Comparison of ENCODE assay signal across 10 mouse cellular contexts in genomic region chr2:158615161-158615680, GRCm38 (mm10). TPM values are rescaled to one million over a fixed set of nuclear protein-coding genes. Genes with fewer than 3 reads are reported as not detected.
DNase-seq lines count a peak whose midpoint lies in the region; ATAC-seq lines count a peak whose summit lies in the region.
"Had no signal": no experiment of that assay in that cellular context is flagged by ENCODE, and none has a peak within 500 bp of the region (broad histone marks: within the 10 kb centered on the region; RNA-seq: fewer than 3 reads in every experiment).

No protein-coding gene starts in this region.

- H3K27ac ChIP-seq in embryonic facial prominence, embryonic 13.5 days, result no peak overlapping the region
- no peak overlapping the region for H3K27ac ChIP-seq in hindbrain, embryonic 16.5 days (ENCODE audit: low read depth, low read length)
- peak overlapping the region; percentile 86 for H3K27ac ChIP-seq in midbrain, embryonic 13.5 days

- peak overlapping the region; percentile 25; the same call in 1 of the 2 replicates for H3K4me3 ChIP-seq in embryonic facial prominence, embryonic 13.5 days
- H3K4me3 ChIP-seq in hindbrain, embryonic 16.5 days (ENCODE audit: low read length), result peak overlapping the region; percentile 48
- H3K4me3 ChIP-seq in midbrain, embryonic 13.5 days (replicated peaks), result peak overlapping the region; percentile 52
- H3K4me3 ChIP-seq: myocyte had no signal

- peak overlapping the region; percentile 36 for H3K4me2 ChIP-seq in embryonic facial prominence, embryonic 13.5 days
- peak overlapping the region; percentile 52 for H3K4me2 ChIP-seq in hindbrain, embryonic 16.5 days (ENCODE audit: low read length)
- H3K4me2 ChIP-seq in midbrain, embryonic 13.5 days (replicated peaks), result peak overlapping the region; percentile 58

- H3K36me3 ChIP-seq in embryonic facial prominence, embryonic 13.5 days, result no peaks in the 10 kb centered on the region
- H3K36me3 ChIP-seq in hindbrain, embryonic 16.5 days (ENCODE audit: control insufficient read depth, insufficient read depth, low read length), result no peaks in the 10 kb centered on the region
- H3K36me3 ChIP-seq in midbrain, embryonic 13.5 days, result no peaks in the 10 kb centered on the region

- H3K4me1 ChIP-seq in embryonic facial prominence, embryonic 13.5 days, result peaks cover 24% of the 10 kb centered on the region
- peaks cover 11% of the 10 kb centered on the region for H3K4me1 ChIP-seq in hindbrain, embryonic 16.5 days (ENCODE audit: control insufficient read depth, insufficient read depth, low read depth, low read length)
- H3K4me1 ChIP-seq in midbrain, embryonic 13.5 days (replicated peaks), result peaks cover 41% of the 10 kb centered on the region

- peaks cover 100% of the 10 kb centered on the region for H3K27me3 ChIP-seq in embryonic facial prominence, embryonic 13.5 days
- H3K27me3 ChIP-seq in hindbrain, embryonic 16.5 days (replicated peaks; ENCODE audit: control insufficient read depth, insufficient read depth, low read length), result peaks cover 22% of the 10 kb centered on the region
- peaks cover 97% of the 10 kb centered on the region for H3K27me3 ChIP-seq in midbrain, embryonic 13.5 days

- 2% methylated on average over 24 of the region's 24 CpGs for WGBS in embryonic facial prominence, embryonic 13.5 days
- WGBS in hindbrain, embryonic 16.5 days, result 2% methylated on average over 24 of the region's 24 CpGs
- WGBS in midbrain, embryonic 13.5 days, result 3% methylated on average over 24 of the region's 24 CpGs

- intact Hi-C loops in left cerebral cortex, postnatal 10 days (cut with DNase I), result no loop called here

- no peak overlapping the region for H3K9ac ChIP-seq in embryonic facial prominence, embryonic 13.5 days
- H3K9ac ChIP-seq in hindbrain, embryonic 16.5 days (ENCODE audit: low read depth, low read length), result peak overlapping the region; percentile 50
- peak overlapping the region; percentile 64 for H3K9ac ChIP-seq in midbrain, embryonic 13.5 days (replicated peaks)

- peak; percentile 24 for DNase-seq in R1 (ENCODE audit: low read depth, low spot score)
- no peak for DNase-seq in cerebellum, adult 9-11 months
- DNase-seq in left cerebral cortex, postnatal 10 days (ENCODE audit: extremely low spot score in 1 of 2, low spot score in 2 of 2), result no peak
- DNase-seq: kidney, adult 11 months had no signal

- H3K9me3 ChIP-seq in embryonic facial prominence, embryonic 13.5 days, result no peaks in the 10 kb centered on the region
- no peaks in the 10 kb centered on the region for H3K9me3 ChIP-seq in hindbrain, embryonic 16.5 days (ENCODE audit: control insufficient read depth, low read length)
- H3K9me3 ChIP-seq in midbrain, embryonic 13.5 days, result no peaks in the 10 kb centered on the region

- no peak for ATAC-seq in embryonic facial prominence, embryonic 13.5 days (ENCODE audit: insufficient number of reproducible peaks, insufficient read depth, low FRiP score, low TSS enrichment, low read depth)
- ATAC-seq in hindbrain, embryonic 16.5 days, result no peak
- no peak for ATAC-seq in midbrain, embryonic 13.5 days
- no peak for ATAC-seq in cerebellum, adult (ENCODE audit: insufficient number of reproducible peaks, low FRiP score, low TSS enrichment)
- ATAC-seq: Patski had no signal

RNA-seq across cellular contexts. Expression of gene Slc32a1, which starts 4.7 kb away (rescaled TPM):
- polyA plus RNA-seq in embryonic facial prominence, embryonic 13.5 days (2015; fragmentation: Nextera tagmentation; extraction: Ambion mirVana), result not detected in 2 replicates
- 10.4 and 15.0 TPM in 2 replicates for polyA plus RNA-seq in hindbrain, embryonic 16.5 days (2015; fragmentation: Nextera tagmentation; extraction: Ambion mirVana)
- polyA plus RNA-seq in midbrain, embryonic 13.5 days (2015; fragmentation: Nextera tagmentation; extraction: Ambion mirVana), result 6.5 and 8.3 TPM in 2 replicates
- 10 to 100 TPM; 80.8 to 96.0 TPM for total RNA-seq in left cerebral cortex, postnatal 10 days (2021)
- polyA plus RNA-seq: myocyte, Patski had no signal

RNA-seq across cellular contexts. Expression of gene Actr5, which starts 9.5 kb away (rescaled TPM):
- 13.1 and 13.5 TPM in 2 replicates for polyA plus RNA-seq in embryonic facial prominence, embryonic 13.5 days (2015; fragmentation: Nextera tagmentation; extraction: Ambion mirVana)
- 6.2 and 12.0 TPM in 2 replicates for polyA plus RNA-seq in hindbrain, embryonic 16.5 days (2015; fragmentation: Nextera tagmentation; extraction: Ambion mirVana)
- polyA plus RNA-seq in midbrain, embryonic 13.5 days (2015; fragmentation: Nextera tagmentation; extraction: Ambion mirVana), result 10.9 and 14.6 TPM in 2 replicates
- 10 to 100 TPM in 1 of 2 experiments, 1 to 10 TPM in 1; 9.7 to 11.7 TPM for total RNA-seq in left cerebral cortex, postnatal 10 days (2021)

RNA-seq across cellular contexts. Expression of gene Ppp1r16b, which starts 50.0 kb away (rescaled TPM):
- 3.2 and 3.6 TPM in 2 replicates for polyA plus RNA-seq in embryonic facial prominence, embryonic 13.5 days (2015; fragmentation: Nextera tagmentation; extraction: Ambion mirVana)
- polyA plus RNA-seq in hindbrain, embryonic 16.5 days (2015; fragmentation: Nextera tagmentation; extraction: Ambion mirVana), result 26.4 and 27.2 TPM in 2 replicates
- 8.4 and 8.7 TPM in 2 replicates for polyA plus RNA-seq in midbrain, embryonic 13.5 days (2015; fragmentation: Nextera tagmentation; extraction: Ambion mirVana)
- 10 to 100 TPM; 51.1 to 54.5 TPM for total RNA-seq in left cerebral cortex, postnatal 10 days (2021)
